Mouse (Mus musculus) urinary bladder, postnatal 10 days (tissue): ENCODE results near the gene Ncor2.
"Not testable (repeated sequence)": the region's sequence is repeated elsewhere in the genome, so short reads cannot be mapped to it uniquely, and the experiment has no call there.

Experiments
- DNase-seq: peaks from one replicate; pipeline ENCODE4 v3.0.0; 2022; ENCODE audit warnings: low spot score

Gene Ncor2

DNA sequence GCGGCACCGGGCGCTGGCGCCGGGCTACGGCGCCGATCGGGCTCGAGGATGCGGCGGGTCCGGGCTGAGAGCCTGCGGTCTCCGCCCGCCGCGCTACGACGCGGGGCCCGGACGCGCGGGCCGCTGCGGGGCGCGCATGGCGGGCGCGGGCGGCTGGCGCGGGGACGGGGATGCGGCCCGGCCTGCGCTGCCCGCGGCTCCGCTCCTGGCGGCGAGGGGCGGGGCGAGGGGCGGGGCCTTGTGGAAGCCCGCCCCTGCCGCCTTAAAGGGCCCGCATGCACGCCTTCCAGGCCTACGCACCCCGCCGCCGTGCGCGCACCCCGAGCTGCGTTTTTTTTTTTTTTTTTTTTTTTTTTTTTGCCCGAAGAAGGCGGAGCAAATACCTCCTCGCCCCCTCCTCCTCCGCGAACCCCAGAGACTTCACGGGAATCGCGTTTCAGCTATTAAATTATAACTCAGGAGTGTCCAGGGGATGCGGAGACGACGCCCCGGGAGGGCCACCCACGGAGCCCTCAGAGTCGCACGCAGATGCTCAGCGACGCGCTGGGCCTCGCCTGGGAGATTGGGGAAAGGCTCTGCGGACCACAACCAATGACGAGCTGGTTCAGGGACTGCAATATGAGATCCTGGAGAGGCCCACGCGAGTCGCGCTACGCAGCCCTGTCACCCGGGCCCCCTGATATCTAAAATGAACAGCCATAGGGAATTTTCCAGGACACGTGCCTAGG is at the start of gene Ncor2:
Gene Ncor2 (minus strand): TSS at position 213 of the 728 bp plus-strand sequence.
- DNase-seq = no peak

DNA sequence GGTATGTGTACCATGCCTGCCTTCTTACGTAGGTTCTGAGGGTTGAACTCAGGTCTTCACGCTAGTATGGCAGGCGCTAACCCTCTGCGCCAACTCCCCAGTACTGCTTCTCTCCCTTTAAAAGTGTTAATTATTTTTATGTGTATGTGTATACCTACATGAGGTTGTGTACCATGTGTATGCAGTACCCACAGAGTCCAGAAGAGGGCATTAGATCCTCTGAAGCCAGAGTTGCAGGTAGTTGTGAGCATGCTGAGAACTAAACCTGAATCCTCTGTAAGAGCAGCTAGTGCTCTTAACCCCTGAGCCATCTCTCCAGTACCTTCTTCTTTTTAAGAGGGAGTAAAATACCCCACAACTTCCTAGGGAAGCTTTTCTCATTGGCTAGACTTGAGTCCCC is 48.7 kb upstream of the Ncor2 start:
- DNase-seq = no peak

DNA sequence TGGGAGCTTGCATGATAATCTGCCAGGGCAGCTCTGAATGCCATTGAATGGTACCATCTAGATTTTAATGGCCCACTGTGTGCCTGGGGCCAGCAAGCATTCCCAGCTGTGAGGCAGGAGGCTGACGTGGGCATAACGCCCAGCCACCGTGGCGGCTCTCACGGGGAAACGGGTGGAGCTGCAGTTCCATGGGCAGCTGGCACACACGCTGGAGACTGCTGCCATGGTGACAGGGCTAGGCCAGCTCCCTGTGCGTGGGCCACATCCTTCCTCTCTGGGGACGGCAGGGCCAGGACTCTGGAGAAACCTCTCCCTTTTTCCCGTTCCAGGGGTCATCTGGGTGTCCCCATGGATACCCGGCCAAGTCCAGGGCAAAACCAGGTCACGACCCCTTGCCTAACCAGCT is 47.2 kb upstream of the Ncor2 start:
- DNase-seq = no peak

DNA sequence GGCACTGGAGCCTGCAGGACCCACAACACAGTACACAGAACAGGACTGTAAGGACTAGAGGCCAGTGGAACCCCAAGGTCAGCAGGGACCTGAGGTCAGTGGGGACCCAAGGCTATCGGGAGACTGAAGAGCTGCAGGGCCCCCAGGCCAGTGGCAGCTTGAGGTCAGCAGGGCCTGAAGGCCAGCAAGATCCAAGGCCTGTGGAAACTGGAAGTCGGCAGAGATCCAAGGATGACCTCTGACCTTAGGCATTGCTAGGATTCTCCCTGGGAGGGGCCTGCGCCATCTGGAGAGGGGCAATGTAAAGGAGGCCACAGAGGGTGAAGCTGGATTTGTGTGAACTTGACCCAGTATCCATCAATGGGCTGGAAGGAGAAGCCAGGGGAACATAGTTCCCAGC is 45.9 kb upstream of the Ncor2 start:
- no peak for DNase-seq

DNA sequence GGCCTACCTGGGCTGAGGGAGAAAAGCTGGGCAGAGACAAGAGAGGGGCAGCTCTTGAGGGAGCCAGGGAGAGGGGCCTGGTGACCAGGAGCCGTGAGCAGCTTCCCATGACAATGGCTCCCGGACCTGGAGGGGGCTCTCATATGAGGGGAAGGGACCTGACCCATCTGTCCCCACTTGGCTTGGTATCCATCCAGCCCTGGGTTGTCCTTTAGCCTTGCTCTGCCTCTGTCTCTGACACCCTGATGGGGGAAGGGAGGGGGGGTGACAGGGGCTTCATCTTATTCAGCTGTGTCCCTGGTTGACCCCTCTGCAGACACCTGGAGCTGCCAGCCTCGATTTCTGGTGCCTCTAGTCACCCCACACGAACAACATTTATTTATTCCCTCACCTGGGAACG is 44.9 kb upstream of the Ncor2 start:
- no peak for DNase-seq

DNA sequence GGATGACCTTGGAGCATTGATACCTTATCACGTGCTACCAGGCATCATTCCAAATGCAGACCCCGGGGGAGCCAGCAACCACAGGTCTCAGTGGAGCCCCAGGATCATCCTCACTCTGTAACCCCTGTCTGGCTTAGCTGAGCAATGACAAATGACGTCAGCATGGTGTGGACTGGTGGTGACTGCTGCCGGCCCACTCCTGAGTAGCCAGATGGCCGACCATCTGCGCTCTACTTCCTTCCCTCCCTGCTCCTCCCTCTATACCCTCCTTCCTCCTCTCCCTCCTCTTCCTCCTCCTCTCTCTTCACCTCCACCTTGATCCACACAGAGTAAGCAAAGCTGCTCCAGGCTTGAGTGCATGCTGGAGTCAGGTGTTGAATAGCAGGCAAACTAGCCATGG is 43.7 kb upstream of the Ncor2 start:
- no peak for DNase-seq

DNA sequence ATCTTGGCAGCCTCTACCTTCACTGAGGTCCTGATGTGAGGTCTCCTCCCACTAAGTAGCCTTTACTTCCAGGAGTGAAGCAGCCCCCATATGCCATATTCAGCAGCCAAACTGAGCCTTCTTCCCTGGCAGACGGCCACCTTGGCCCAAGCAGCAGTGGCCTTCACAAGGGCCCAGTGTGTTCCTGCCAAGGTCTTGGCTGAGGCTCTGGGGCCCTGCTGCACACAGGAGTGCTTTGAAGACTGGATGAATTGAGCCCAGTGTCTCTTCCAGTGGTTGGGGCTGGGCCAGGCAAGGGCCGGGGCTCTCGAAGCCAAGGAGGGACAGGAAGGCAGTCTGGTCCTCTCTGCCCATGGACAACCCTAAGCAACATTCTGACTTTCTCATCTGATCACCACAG is 42.8 kb upstream of the Ncor2 start:
- DNase-seq = no peak

DNA sequence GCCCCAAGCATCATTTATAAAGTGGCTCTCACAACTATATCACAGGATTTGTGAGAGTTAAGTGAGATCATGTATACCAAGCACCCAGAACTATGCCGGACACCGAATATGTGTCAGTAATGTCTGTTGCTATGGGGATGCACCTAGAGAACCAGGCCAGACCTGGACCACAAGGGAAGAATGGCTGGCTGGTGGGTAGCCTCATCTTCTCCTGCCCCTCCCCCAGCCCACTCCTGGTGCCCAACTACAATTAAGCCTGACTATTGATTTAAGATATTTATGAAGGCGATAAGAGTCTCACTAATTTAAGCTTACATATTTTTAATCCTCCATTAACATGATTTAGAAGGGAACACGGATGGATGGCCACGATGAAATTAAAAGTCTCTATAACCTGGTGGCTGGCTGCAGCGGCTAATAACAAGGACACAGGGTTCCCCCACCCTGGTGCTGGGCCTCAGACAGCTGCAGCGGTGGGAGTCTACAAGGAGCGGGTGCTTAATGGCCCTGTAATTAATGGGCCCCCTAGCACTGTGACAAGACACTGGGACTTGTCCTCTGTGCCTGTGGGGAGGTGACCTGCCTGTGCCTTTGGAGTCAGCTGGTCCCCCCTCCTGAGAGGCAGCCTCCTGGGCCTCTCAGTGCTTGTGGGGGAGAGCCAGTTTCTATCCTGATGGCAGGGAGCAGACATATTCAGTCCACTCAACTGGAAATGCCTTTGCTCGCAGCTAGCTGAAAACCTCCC is 38.6 kb upstream of the Ncor2 start:
- DNase-seq = no peak

DNA sequence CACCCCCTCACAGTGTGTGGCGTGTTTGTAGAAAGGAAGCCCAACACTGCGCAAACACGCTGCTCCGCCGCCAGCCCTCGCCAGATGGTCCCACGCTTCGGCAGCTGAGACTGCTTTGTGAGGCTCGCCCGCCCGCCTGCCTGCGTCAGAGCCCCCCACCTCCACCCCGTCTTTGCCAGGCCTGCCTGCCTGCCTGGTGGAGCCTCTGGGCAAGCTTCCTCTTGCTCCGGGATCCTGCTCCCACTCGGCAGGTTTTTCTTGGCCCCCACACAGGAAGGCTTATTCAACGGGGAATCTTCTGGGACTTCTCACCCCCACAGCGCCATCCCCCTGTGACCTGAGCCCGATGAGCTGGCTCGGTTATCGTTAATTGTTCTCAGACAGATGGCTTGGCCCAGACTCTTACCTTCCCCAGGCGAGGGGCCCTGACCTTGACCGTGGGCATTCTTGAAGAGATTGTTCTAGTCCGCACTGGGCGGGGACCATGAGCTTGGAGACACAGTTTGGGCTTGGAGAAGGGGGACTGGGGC is 37.0 kb upstream of the Ncor2 start:
- no peak for DNase-seq

DNA sequence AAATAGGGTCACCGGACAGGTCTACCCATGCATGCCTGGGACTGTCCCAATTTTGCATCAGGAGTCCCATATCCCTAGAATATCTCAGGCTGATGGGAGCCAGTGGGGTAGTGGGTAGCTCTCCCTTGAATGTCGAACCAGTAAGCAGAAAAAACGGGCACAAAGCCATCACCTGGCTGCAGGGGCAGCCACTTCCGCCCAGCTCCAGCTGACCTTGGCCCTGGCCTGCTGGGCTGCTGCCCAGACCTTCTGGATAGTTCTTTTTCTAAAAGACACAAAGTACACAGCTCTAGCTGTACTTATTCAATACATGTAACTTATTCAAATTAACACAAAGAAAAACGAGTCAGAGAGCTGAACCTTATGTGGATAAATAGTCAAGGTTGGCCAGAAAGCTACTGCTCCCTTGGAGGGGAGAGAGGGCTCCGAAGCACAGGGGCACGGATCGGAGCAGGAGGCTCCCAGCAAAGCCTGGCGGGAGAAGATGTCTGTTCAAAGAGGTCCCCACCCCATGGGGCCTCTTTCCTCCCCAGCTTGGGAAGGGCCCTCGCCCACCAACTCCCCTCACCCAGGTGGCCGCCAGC is 36.4 kb upstream of the Ncor2 start:
- DNase-seq = no peak

DNA sequence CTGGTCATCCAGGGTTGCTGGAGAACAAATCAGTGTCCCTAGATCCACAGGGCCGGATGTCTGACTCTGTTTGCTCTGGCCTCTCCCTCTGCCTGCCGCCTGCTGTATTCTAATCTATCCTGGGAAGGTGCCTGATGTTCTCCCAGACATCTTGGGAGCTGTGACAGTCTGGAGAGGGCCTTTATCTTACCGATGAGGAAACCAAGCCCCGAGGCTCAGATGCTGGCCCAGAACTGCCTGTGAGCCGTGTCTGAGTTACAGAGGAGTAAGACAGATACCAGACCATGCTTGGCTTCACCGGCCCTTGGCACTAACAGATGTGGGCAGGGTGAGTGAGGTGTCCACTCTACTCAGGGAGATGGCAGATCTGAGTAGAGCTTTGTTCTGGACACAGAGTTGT is 35.0 kb upstream of the Ncor2 start:
- DNase-seq = no peak

DNA sequence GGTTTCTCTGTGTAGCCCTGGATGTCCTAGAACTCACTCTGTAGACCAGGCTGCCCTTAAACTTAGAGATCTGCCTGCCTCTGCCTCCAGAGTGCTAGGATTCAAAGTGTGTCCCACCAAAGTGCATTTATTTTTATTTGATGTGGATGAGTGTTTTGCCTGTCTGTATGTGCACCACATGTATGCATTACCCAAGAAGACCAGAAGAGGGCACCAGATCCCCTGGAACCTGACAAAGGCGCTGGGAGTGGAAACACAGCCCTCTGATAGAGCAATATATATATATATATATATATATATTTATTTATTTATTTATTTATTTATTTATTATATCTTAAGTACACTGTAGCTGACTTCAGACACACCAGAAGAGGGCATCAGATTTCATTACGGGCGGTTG is 25.9 kb upstream of the Ncor2 start:
- DNase-seq = not testable (repeated sequence)

DNA sequence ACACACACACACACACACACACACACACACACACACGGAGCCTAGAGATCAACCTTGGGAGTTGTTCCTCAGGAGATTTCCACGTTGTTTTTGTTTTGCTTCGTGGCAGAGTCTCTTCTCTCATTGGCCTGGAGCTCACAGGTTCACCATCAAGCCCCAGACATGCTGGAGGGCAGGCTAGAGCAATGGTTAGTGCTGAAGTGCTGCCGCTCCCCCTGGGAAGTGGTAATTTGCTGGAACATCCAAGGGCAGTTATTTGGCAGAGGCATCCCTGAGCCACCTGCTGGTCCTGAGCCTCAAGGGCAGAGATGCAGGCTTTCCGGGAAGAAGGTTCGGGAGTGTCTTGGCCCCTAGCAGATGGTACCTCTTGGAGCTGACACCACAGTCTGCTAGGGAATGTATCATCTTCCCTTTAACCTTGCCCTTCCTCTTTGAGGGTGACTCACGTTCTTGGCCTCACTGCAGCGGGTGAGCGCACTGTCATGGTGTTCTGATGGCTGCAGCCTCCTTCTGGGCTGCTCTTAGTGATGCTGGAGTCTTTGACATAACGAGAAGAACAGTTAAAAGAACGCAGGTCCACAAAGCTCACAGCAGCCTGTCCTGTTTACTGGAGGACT is 25.3 kb upstream of the Ncor2 start:
- DNase-seq = no peak

DNA sequence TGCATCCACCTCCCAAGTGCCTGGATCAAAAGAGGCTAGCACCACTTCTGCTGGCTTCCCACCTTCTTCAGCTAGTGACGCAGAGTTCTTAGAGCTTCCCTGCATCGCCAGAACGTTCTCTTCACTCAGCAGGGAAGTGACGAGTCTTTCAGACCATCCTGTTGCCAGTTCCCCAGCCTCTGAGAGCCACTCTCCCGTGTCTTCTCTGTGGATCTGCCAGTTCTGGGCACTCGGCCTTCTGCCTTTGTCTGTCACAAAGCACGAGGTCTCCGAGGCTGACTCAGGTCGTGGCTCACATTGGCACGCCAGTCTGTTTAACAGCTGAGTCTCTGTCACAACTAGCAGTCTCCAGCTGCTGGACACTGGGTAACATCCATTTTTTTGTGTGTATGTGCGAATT is 24.7 kb upstream of the Ncor2 start:
- DNase-seq = no peak

DNA sequence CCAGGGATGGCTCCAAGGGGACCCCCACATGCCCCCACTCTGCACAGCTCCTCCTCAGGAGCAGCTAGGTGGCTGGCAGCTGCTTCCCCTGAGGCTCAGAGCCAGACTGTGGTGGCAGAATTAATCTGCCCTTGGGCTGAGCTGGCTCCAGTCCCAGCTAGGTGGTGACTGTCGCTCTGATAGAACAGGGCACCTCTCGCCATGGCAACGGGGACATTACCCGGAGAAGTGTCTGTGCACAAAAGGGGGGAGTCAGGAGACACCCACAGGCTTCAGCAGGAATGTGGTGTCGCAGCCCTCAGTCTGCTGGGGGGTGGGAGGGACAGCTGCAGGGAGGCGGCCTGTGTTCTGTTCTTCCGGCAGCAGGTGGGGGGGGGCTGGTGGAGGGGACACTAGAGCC is 24.1 kb upstream of the Ncor2 start:
- DNase-seq = no peak

DNA sequence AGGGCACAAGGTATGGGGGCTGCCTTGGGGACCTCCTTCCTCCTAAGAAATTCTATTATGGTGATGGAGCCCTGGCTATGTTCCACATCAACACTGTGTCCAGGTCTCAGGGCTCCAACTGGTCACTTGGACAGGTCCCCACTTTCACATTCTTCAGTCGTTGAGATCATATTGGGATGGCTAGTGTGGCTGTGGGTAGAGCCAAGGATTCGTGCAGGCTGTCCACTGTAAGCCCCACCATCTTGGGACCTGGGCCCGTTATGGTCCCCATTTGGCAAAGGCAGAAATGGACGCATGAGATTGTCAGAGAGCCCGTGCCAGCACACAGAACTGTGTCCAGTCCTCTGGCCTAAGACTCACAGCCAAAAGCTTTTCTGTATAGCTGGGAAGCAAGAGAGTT is 23.1 kb upstream of the Ncor2 start:
- no peak for DNase-seq

DNA sequence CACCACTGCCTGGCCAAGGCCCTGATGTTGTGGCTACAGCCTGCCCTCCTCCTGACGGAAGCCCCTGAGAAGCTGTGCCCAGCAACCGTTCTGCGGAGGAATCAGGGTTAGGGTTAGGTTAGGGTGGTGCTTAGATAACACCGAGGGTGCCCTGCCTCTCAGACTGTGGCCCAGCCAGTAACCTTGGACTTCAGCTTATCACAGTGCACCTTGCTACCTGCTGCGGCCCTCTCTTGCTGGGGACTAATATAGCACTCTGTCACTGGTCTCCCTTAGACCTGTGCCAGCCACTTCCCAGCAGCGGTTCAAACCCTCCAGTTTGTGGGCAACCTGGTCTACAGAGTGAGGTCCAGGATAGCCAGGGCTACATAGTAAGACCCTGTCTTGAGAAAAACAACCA is 20.1 kb upstream of the Ncor2 start:
- no peak for DNase-seq

DNA sequence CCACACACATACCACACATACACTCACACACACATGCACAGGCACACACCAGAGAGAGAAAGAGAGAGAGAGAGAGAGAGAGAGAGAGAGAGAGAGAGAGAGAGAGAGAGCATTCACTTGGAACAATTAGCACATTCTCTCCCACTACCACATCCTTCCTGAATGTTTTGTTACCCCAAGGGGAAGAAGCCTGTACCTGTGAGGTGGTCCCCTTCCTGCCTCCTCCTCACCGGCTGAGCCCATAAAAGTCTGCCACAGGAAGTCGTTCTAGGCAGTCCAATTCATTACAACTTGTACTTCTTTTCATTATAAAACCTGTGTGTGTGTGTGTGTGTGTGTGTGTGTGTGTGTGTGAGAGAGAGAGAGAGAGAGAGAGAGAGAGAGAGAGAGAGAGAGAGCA is 18.3 kb upstream of the Ncor2 start:
- DNase-seq = not testable (repeated sequence)

DNA sequence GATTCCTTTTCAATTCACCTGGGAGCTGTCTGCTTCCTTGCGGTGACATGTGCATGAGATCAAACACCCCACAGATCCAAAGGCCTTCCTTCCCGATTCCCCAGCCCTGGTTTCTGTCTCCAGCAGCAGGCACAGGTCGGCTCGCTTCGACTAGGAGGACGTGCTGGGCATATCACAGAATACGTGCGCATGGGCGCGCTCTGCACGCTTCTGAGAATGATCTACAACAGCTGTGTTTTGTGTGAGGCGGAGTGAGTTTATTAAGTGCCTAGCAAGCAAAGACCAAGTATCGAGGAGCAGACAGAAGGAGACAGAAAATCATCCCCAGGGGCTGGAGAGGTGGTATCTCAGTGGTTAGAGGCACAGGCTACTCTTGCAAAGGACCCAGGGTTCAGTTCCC is 17.0 kb upstream of the Ncor2 start:
- DNase-seq = no peak

DNA sequence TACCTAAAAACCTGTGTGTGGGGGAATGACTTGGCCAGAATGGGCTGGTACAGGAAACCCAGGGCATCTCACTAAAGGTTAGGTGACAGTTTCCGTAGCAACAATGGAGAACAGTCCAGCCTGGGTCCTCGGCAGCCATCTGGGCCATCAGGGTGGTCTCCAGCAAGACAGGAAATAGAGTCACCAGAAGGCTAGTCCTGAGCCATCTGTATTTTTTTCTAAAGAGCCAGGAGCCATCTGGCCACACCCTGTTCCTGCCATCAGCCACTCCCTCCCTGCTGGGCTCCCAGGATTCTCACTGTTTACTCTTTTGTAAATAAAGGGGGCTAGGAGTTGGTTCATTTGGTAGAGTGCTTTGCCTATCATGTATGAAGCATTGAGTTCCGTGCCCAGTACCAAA is 16.1 kb upstream of the Ncor2 start:
- DNase-seq = no peak

DNA sequence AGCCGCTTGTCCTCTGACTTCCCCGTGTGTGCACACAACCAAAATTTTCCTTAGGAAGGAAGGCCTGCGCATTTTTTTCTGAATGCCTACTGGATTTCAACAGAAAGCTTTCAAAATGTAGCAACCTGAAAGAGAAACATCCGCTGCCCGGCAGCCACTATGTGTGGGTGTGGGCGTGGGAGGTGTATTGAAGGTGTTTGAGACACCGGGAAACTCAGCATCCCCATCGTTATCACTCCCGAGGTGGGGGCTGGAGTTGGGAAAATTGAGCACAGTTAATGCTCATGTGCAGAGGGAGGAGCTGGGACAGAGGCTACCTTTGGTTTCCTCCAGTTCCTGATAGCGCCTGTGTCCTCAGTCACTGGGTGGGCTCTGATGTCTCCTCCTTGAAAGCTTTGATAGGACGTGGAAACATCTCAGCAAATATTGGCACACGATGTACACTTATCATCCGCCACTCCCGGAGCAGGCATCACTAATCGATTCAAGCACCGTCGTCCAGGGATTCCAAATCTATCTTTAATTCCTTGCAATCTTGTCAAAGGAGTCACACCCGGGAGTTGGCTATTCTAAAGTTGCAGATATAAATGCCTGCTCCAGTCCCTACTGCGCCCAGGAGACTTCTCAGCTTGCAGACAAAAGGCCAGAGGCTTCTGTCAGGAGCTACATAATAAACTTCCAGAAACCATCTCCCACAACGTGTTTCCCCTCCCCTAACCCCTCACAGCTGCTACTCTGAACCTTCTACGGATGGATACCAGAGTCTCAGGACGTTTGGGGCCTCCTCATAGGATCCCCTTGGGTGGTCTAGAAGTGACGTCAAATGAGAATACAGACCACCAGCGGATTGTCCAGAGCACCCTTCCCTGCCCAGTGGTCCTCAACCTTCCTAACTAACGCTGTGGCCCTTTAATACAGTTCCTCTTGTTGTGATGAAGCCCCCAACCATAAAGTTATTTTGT is 14.7 kb upstream of the Ncor2 start:
- DNase-seq = no peak

DNA sequence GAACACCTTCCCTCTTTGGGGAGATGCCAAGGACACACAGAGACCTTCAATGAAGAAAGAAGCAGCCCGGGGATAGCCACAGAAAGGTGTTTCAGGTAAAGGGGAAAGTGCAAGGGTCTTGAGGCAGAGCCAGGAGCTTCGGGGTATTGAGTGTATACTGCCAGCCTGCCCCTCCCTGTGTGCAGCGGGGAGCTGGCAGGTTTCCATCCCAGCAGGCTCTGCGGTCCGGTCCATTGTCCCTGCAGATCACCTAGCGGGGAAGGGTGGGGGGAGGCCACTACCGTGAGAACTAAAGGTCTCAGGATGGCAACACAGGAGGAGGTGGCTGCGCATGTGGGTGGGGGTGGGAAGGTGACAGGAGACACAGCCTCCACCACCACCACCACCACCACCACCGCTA is 12.6 kb upstream of the Ncor2 start:
- no peak for DNase-seq
